Comparison of ENCODE assay signal across 8 mouse cellular contexts in the genomic region with DNA sequence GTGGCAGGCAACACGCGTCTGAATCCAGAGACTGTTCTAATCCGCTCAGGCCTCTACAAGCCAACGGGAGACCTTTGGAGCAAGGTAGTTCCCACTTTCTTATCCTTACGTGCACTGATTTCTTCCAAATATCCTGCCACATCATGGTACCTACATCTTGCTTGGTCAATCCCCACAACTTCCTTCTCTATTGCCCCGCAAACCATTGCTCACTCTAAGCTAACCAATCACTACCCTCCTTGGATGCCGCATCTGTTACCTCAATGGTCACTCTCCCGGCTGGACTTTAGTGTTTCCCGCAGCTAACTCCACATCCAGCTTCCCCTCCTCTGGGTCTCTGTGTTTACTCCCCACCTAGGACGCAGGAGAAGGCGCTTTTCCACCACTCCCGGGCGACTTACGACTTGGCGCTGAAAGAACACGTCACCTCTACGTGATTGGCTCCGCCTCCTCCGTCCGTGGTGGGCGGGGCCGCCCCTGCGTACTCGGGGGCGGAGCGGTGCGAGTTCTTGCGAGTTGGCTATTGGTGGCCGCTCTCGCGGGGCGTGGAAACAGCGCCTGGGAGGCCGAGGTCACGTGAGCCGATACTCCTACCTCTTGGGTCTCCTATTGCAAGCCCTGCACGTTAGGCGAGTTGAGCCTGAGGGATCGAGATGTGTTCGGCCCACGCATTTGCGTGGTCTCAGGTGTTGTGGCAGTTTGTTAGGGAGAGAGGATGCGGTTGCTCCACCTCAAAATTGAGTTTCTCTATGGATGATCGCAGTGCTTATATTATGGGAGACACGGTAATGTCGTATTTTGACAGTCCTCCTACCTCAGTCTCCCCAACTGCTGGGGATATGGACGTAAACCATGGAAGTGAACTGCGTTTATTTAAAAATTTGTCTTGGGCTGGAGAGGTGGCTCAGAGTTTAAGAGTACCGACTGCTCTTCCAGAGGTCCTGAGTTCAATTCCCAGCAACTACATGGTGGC. TPM values are rescaled to one million over a fixed set of nuclear protein-coding genes. Genes with fewer than 3 reads are reported as not detected.
DNase-seq lines count a peak whose midpoint lies in the region; ATAC-seq lines count a peak whose summit lies in the region.

TSS of gene Dhdds (minus strand) at position 453 of the 973 bp plus-strand sequence.

- no peak within 1 kb of the TSS for H3K27ac ChIP-seq in hindbrain, embryonic 11.5 days (ENCODE audit: low read depth, low read length)

- H3K36me3 ChIP-seq in hindbrain, embryonic 11.5 days (ENCODE audit: control insufficient read depth, insufficient read depth, low read length): no peaks in the 10 kb centered on the region

- peak within 1 kb of the TSS; percentile 69 for H3K4me2 ChIP-seq in hindbrain, embryonic 11.5 days (replicated peaks; ENCODE audit: low read depth, low read length)

- peak within 1 kb of the TSS; percentile 57; the same call in 1 of the 2 replicates for H3K9ac ChIP-seq in hindbrain, embryonic 11.5 days (ENCODE audit: low read depth, low read length)

- no peaks in the 10 kb centered on the region for H3K4me1 ChIP-seq in hindbrain, embryonic 11.5 days (replicated peaks; ENCODE audit: control insufficient read depth, insufficient read depth, low read length)

- H3K27me3 ChIP-seq in hindbrain, embryonic 11.5 days (ENCODE audit: control insufficient read depth, insufficient read depth, low read length): no peaks in the 10 kb centered on the region

- H3K4me3 ChIP-seq in hindbrain, embryonic 11.5 days (ENCODE audit: low read depth, low read length): peak within 1 kb of the TSS; percentile 66

- peak; percentile 98 for ATAC-seq in hindbrain, embryonic 11.5 days (ENCODE audit: low FRiP score)

- DNase-seq in Muller cell, postnatal 12 days (ENCODE audit: inconsistent ontology term): peak; percentile 99
- DNase-seq in cerebellum, adult 9-11 months: peak; percentile 97
- peak; percentile 95 to 96 for DNase-seq in frontal cortex, adult 2 months (ENCODE audit: extremely low spot score in 1 of 2, low spot score in 1 of 2)
- DNase-seq in hindbrain, embryonic 11.5 days (ENCODE audit: low spot score): peak; percentile 100
- DNase-seq in layer of hippocampus, postnatal 10 days (ENCODE audit: low spot score in 2 of 2): peak; percentile 91 to 96
- DNase-seq in lung, postnatal 10 days: peak; percentile 97
- DNase-seq in ovary, postnatal 36 days (ENCODE audit: low spot score): peak; percentile 94
- peak; percentile 94 for DNase-seq in thymus, postnatal 25 days

- no peaks in the 10 kb centered on the region for H3K9me3 ChIP-seq in hindbrain, embryonic 11.5 days (ENCODE audit: control insufficient read depth, low read length)

- WGBS in hindbrain, embryonic 11.5 days: 1% methylated on average over 49 of the region's 49 CpGs

RNA-seq across cellular contexts. Expression of gene Dhdds, which starts in this region (rescaled TPM):
- 54.8 and 56.5 TPM in 2 replicates for polyA plus RNA-seq in frontal cortex, adult 2 months (2012; rRNA removed)
- 34.9 and 38.1 TPM in 2 replicates for polyA plus RNA-seq in hindbrain, embryonic 11.5 days (2014; fragmentation: Nextera tagmentation; extraction: Ambion mirVana)
- 10 to 100 TPM; 57.3 to 58.6 TPM for total RNA-seq in layer of hippocampus, postnatal 10 days (2021)
